Mouse (Mus musculus) heart, embryonic 16.5 days (tissue): ENCODE data around the gene Fam129c. TPM values are rescaled to one million over a fixed set of nuclear protein-coding genes. Genes with fewer than 3 reads are reported as not detected.

Experiments used
- ATAC-seq: fragments of 200-750 bp; cut with Nextera tagmentation; replicated peaks from 2 replicates; pipeline ENCODE4 v1.8.0; 2017; ENCODE audit warnings: moderate number of reproducible peaks; ENCODE audit not compliant: insufficient read depth, low FRiP score; ENCODE audit errors: extremely low read depth
- H3K27ac ChIP-seq: fragments of 300-500 bp; sonication (generic); 2 replicates; pipeline ENCODE4 v1.5.1; 2014; ENCODE audit warnings: mild to moderate bottlenecking, low read length, control low read depth, moderate library complexity
- H3K27me3 ChIP-seq: fragments of 300-500 bp; sonication (generic); 2 replicates; pipeline ENCODE4 v1.6.1; 2014; ENCODE audit warnings: low read length, mixed read lengths; ENCODE audit not compliant: control insufficient read depth, insufficient read depth
- H3K36me3 ChIP-seq: fragments of 300-500 bp; sonication (generic); 2 replicates; pipeline ENCODE4 v1.6.1; 2014; ENCODE audit not compliant: control insufficient read depth, insufficient read depth
- H3K4me1 ChIP-seq: fragments of 300-500 bp; sonication (generic); 2 replicates; pipeline ENCODE4 v1.6.1; 2014; ENCODE audit warnings: low read length, mixed read lengths; ENCODE audit not compliant: control insufficient read depth, insufficient read depth
- H3K4me2 ChIP-seq: fragments of 300-500 bp; sonication (generic); 2 replicates; pipeline ENCODE4 v1.6.1; 2014; ENCODE audit warnings: low read depth, mild to moderate bottlenecking, control low read depth, low read length
- H3K4me3 ChIP-seq: fragments of 300-500 bp; sonication (generic); 2 replicates; pipeline ENCODE4 v1.5.1; 2014; ENCODE audit warnings: mild to moderate bottlenecking, control low read depth, low read length
- H3K9ac ChIP-seq: fragments of 300-500 bp; sonication (generic); 2 replicates; pipeline ENCODE4 v1.6.1; 2014; ENCODE audit warnings: low read length, control low read depth
- H3K9me3 ChIP-seq: fragments of 300-500 bp; sonication (generic); replicated peaks from 2 replicates; pipeline ENCODE4 v1.6.1; 2016; ENCODE audit warnings: low read length; ENCODE audit not compliant: control insufficient read depth
- WGBS: fragments of 180-500 bp; shearing (Covaris S2); extraction: QIAGEN DNeasy Blood & Tissue Kit; methylation state at CpG from one replicate; pipeline ENCODE4 v1.1.7; 2014; 5-methylcytosine and 5-hydroxymethylcytosine counted together
- polyA plus RNA-seq: library from polyadenylated mRNA; unstranded; fragments of >200 nt; fragmentation: Nextera tagmentation; extraction: Ambion mirVana; gene quantifications from 2 replicates; pipeline ENCODE4 v1.2.1, GENCODE M21; 2015

Fam129c gene
- polyA plus RNA-seq, 1 experiment from 2014 or later: 3.9 TPM

DNA sequence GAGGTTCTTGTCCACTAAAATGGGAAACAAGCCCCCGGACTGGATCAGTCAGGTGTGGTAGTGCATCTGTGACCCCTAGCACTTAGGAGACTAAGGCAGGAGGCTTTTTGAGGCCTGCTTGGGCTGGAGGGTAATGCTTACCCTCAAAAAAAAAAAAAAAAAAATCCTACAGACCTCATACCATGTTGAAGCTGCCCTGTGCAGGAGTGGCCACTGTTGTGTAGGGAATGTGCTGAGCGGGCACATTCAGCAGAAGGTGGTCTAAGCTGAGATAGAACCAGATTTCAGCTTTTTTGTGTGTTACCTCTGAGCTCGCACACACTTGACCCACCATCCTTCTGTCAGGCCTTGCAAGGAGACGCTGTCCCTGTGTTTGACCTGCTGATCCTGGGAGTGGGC, 3.1 kb upstream of the Fam129c start:
- 95% methylated on average over 4 of the region's 4 CpGs for WGBS
- no peak overlapping the region for H3K4me2 ChIP-seq
- H3K36me3 ChIP-seq: no peaks in the 10 kb centered on the region
- H3K27me3 ChIP-seq: no peaks in the 10 kb centered on the region
- H3K4me1 ChIP-seq: peaks cover 22% of the 10 kb centered on the region
- no peak for ATAC-seq
- no peak overlapping the region for H3K9ac ChIP-seq
- H3K27ac ChIP-seq: no peak overlapping the region
- H3K9me3 ChIP-seq: no peaks in the 10 kb centered on the region
- no peak overlapping the region for H3K4me3 ChIP-seq

DNA sequence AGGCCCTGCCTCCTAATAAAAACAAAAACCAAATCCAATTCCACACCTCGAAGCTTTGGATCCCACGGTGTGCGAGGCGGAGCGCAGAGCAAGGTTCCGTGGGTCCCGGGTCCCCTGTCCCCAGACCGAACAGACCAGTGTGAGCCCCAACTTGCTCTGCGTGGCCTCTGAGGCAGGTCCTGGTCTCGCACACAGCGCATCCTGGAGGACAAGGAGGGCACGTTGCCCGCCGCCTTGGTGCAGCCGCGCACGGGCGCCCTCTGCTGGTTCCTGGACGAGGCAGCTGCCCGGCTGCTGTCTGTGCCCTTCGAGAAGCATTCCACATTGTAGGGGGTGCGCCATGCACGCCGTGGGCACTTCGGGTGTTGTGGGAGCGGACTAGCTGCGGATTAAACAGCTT, 1.6 kb upstream of the Fam129c start:
- no peak overlapping the region for H3K9ac ChIP-seq
- no peak overlapping the region for H3K4me2 ChIP-seq
- ATAC-seq: 0 out of 2 replicates have a peak, but pooled peaks have one; percentile 5

GRCm38 (mm10) chr8:71596384-71596783, 1.1 kb upstream of the Fam129c start:
- Histone ChIP-seq H3K4me3 (no peak overlapping the region), H3K4me1 (peaks cover 15% of the 10 kb centered on the region), H3K9ac (no peak overlapping the region), H3K4me2 (no peak overlapping the region), H3K27me3 (peaks cover 7% of the 10 kb centered on the region), H3K9me3 (no peaks in the 10 kb centered on the region), H3K36me3 (no peaks in the 10 kb centered on the region), H3K27ac (no peak overlapping the region)
- WGBS: 54% methylated on average over 6 of the region's 6 CpGs
- no peak for ATAC-seq

More for the DNA sequence above, 1.6 kb upstream of the Fam129c start:
- Histone ChIP-seq H3K27ac (no peak overlapping the region), H3K4me1 (peaks cover 18% of the 10 kb centered on the region), H3K27me3 (peaks cover 6% of the 10 kb centered on the region), H3K4me3 (no peak overlapping the region), H3K9me3 (no peaks in the 10 kb centered on the region), H3K36me3 (no peaks in the 10 kb centered on the region)
- 8% methylated on average over 27 of the region's 27 CpGs for WGBS

DNA sequence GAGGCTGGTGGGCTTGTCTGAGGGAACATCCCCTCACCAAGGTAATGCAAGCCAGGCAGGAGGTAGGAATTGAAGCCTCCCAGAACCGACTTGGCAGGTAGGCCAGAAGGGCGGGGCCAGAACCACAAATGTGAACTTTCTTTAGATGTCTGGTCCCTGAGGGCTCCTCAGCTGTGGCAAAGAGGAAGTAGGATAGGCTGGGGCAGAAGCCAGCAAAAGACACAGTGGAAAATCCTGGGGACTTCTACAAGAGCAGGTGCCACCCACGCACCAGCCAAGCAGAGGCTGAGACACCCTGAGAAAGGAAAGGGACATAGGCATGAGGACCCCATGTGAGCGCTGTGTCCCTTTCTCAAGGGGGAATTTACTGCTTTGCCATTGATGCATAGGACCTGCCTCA, 650 bp upstream of the Fam129c start:
- WGBS: 70% methylated on average over 4 of the region's 4 CpGs
- Histone ChIP-seq H3K4me1 (peaks cover 15% of the 10 kb centered on the region), H3K4me3 (no peak overlapping the region), H3K9ac (no peak overlapping the region), H3K36me3 (no peaks in the 10 kb centered on the region), H3K4me2 (no peak overlapping the region), H3K27ac (no peak overlapping the region), H3K27me3 (peaks cover 11% of the 10 kb centered on the region), H3K9me3 (no peaks in the 10 kb centered on the region)
- no peak for ATAC-seq

GRCm38 (mm10) chr8:71598375-71598774, 927 bp downstream of the Fam129c start:
- ATAC-seq: no peak

DNA sequence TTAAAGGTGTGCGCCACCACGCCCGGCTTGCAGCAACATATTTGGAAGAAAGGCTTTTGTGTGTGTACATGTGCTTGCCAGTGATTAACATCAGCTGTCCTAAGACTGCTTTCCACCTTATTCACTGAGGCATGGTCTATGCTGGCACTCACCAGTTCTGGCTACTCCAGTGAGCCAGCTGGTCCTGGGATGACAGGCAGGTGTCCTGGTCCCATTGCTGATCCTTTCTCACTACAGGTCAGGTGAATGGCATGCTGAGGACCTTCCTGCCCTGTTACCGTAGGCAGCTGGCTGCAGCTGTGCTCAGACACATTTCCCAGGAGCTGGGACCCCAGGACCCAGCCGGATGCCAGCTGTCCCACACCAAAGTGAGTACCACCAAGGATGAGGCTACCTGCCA, 1.4 kb downstream of the Fam129c start:
- peaks cover 20% of the 10 kb centered on the region for H3K4me1 ChIP-seq
- H3K9ac ChIP-seq: no peak overlapping the region
- 89% methylated on average over 5 of the region's 5 CpGs for WGBS
- no peak overlapping the region for H3K4me2 ChIP-seq
- no peak overlapping the region for H3K4me3 ChIP-seq
- H3K36me3 ChIP-seq: no peaks in the 10 kb centered on the region
- H3K9me3 ChIP-seq: no peaks in the 10 kb centered on the region
- H3K27ac ChIP-seq: no peak overlapping the region
- ATAC-seq: no peak
- peaks cover 23% of the 10 kb centered on the region for H3K27me3 ChIP-seq

More at GRCm38 (mm10) chr8:71598375-71598774, 927 bp downstream of the Fam129c start:
- no peaks in the 10 kb centered on the region for H3K9me3 ChIP-seq
- peaks cover 23% of the 10 kb centered on the region for H3K27me3 ChIP-seq
- H3K4me2 ChIP-seq: no peak overlapping the region
- H3K27ac ChIP-seq: no peak overlapping the region
- H3K36me3 ChIP-seq: no peaks in the 10 kb centered on the region
- H3K4me1 ChIP-seq: peaks cover 22% of the 10 kb centered on the region
- H3K9ac ChIP-seq: no peak overlapping the region
- H3K4me3 ChIP-seq: no peak overlapping the region

DNA sequence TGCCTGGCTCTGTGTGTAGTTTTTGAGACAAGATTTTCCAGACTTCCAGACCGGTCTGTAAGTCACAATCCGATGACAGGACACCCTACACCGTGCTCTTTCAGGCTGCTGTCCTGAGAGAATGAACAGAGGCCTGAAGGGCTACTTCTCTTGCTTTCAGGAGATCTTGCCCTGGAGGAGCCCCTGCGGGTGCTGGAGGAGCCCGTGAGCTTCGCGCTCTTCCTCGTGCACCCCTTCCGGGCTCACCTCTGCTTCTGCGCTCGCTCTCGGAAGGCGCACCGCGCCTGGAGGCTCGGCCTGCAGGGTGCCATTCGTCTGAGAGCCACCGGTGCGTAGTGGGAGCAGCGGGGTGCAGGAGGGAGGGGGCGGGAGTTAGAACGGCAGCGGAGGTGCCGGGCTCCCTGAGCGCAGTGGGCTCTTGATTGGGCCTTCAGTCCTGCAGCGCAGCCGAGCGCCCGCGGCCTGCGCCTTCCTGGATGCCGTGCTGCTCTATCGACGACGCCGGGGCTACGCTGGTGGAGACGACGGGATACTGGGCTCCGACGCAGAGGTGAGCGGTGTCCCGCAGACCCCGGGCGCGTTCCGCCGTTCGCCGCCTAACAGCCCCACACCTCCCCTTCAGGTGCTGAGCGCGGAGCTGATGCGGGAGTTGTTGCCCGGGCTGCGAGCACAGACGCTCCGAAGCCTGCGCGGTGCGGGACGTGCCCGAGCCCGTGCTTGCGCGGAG, 4.7 kb downstream of the Fam129c start:
- no peak overlapping the region for H3K27ac ChIP-seq
- H3K9me3 ChIP-seq: no peaks in the 10 kb centered on the region
- peaks cover 16% of the 10 kb centered on the region for H3K4me1 ChIP-seq
- ATAC-seq: no peak; the same call in 1 of the 2 replicates
- 4% methylated on average over 65 of the region's 65 CpGs for WGBS
- H3K27me3 ChIP-seq: peaks cover 25% of the 10 kb centered on the region
- H3K4me2 ChIP-seq: peak overlapping the region; percentile 61
- no peaks in the 10 kb centered on the region for H3K36me3 ChIP-seq
- peak overlapping the region; percentile 47 for H3K9ac ChIP-seq
- H3K4me3 ChIP-seq: peak overlapping the region; percentile 46

DNA sequence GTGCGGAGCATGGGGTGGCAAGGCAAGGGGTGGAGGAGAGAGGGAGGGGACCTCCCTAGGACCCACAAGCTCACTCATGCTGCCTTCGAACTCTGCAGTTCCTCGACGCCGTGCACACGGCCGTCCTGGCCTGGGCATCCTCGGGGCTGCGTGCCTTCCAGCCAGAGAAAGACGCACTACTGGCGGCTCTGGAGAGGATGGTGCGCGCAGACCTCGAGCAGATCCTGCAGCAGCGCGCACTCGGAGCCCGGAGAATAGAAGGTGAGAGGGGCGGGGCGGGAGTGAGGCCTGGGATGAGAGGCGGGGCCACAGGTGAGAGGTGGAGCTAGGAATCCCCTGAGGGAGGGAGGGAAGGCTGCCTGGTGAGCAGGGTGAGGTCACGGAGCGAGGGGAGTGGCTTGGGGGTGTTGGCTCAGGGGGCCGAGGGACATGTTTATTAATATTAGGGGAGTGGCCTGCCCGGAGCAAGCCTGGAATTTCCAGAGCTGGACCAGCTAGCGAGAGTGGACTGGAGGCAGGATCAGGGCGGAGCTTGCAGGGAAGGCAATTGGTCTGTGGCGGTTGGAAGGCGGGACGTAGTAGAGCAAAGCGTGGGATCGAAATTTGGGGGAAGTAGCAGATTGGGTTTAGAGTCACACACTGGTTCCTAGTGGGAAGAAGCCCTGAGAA, 5.4 kb downstream of the Fam129c start:
- WGBS: 1% methylated on average over 32 of the region's 32 CpGs
- Histone ChIP-seq H3K4me3 (peak overlapping the region; percentile 46), H3K36me3 (no peaks in the 10 kb centered on the region), H3K4me1 (peaks cover 16% of the 10 kb centered on the region), H3K27ac (no peak overlapping the region), H3K27me3 (peaks cover 25% of the 10 kb centered on the region), H3K9me3 (no peaks in the 10 kb centered on the region), H3K4me2 (peak overlapping the region; percentile 61), H3K9ac (peak overlapping the region; percentile 1; the same call in 1 of the 2 replicates)
- peak; percentile 62 for ATAC-seq

DNA sequence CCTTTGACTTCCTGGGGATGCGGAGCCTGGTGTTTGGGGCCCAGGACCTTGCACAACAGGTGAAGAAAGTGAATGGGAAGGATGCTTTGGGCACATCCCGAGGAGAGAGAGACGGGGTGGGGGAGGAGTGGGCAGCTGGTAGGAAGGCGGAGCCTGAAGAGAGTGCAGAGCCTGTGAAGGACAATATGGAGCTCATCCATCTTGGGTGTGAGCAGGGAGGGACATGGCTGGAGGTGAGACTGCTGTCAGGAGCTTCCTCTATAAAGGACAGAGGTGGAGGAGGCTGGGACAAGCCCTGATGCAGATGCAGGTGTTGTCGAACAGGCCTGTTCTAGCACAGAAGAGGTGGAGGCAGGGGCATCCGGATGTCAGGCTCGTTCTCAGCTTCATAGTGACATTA, 6.6 kb downstream of the Fam129c start:
- Histone ChIP-seq H3K27me3 (peaks cover 25% of the 10 kb centered on the region), H3K4me1 (peaks cover 16% of the 10 kb centered on the region), H3K9me3 (no peaks in the 10 kb centered on the region), H3K27ac (no peak overlapping the region), H3K4me2 (no peak overlapping the region), H3K36me3 (no peaks in the 10 kb centered on the region), H3K9ac (no peak overlapping the region), H3K4me3 (no peak overlapping the region)
- WGBS: 68% methylated on average over 7 of the region's 7 CpGs
- ATAC-seq: no peak
